27 mouse cellular contexts compared by ENCODE assay signal in genomic region chr9:61593991-61594390, GRCm38 (mm10).
DNase-seq lines count a peak whose midpoint lies in the region; ATAC-seq and TF ChIP-seq lines count a peak whose summit lies in the region.
"Had no signal": no experiment of that assay in that cellular context is flagged by ENCODE, and none has a peak within 500 bp of the region (broad histone marks: within the 10 kb centered on the region; RNA-seq: fewer than 3 reads in every experiment).

No protein-coding gene starts in this region.

- H3K27ac ChIP-seq in neural tube, embryonic 13.5 days (replicated peaks): 0 out of 2 replicates have a peak overlapping the region, but pooled peaks have one; percentile 5
- H3K27ac ChIP-seq in hindbrain, postnatal 0 days: no peak overlapping the region
- H3K27ac ChIP-seq in midbrain, postnatal 0 days (ENCODE audit: low read depth, low read length): no peak overlapping the region
- H3K27ac ChIP-seq: forebrain, embryonic 15.5 days; left cerebral cortex, adult 2 months; limb, embryonic 13.5 days; lung, embryonic 15.5 days had no signal

- 0 out of 2 replicates have a peak, but pooled peaks cover 3% of the 10 kb centered on the region for H3K27me3 ChIP-seq in neural tube, embryonic 13.5 days
- H3K27me3 ChIP-seq in hindbrain, postnatal 0 days (ENCODE audit: insufficient read depth, low read length): no peaks in the 10 kb centered on the region
- H3K27me3 ChIP-seq in midbrain, postnatal 0 days (ENCODE audit: insufficient read depth, low read length): no peaks in the 10 kb centered on the region
- H3K27me3 ChIP-seq: forebrain, embryonic 15.5 days; limb, embryonic 13.5 days; lung, embryonic 15.5 days had no signal

- no peak overlapping the region for H3K4me3 ChIP-seq in neural tube, embryonic 13.5 days
- no peak overlapping the region for H3K4me3 ChIP-seq in hindbrain, postnatal 0 days (ENCODE audit: low read length)
- no peak overlapping the region for H3K4me3 ChIP-seq in midbrain, postnatal 0 days (ENCODE audit: low read depth, low read length)
- H3K4me3 ChIP-seq: forebrain, embryonic 15.5 days; heart, embryonic 12.5 days; left cerebral cortex, adult 2 months; limb, embryonic 13.5 days; lung, embryonic 15.5 days had no signal

- peaks cover 24% of the 10 kb centered on the region for H3K4me1 ChIP-seq in neural tube, embryonic 13.5 days (replicated peaks)
- no peaks in the 10 kb centered on the region for H3K4me1 ChIP-seq in hindbrain, postnatal 0 days (ENCODE audit: insufficient read depth, low read length)
- peaks cover 5% of the 10 kb centered on the region; the same call in 1 of the 2 replicates for H3K4me1 ChIP-seq in midbrain, postnatal 0 days (ENCODE audit: insufficient read depth, low read length)

- H3K9me3 ChIP-seq in neural tube, embryonic 13.5 days: no peaks in the 10 kb centered on the region
- no peaks in the 10 kb centered on the region for H3K9me3 ChIP-seq in hindbrain, postnatal 0 days (ENCODE audit: low read length)
- H3K9me3 ChIP-seq in midbrain, postnatal 0 days (ENCODE audit: low read length): no peaks in the 10 kb centered on the region
- H3K9me3 ChIP-seq: forebrain, embryonic 15.5 days; heart, embryonic 12.5 days; limb, embryonic 13.5 days; lung, embryonic 15.5 days had no signal

- no peak for TF ChIP-seq CTCF in hindbrain, postnatal 0 days (IDR thresholded peaks at IDR 0.05; ENCODE audit: low read depth)
- peak; percentile 23 for TF ChIP-seq CTCF in midbrain, postnatal 0 days (IDR thresholded peaks at IDR 0.05)

- no peak overlapping the region; the same call in 1 of the 2 replicates for H3K9ac ChIP-seq in neural tube, embryonic 13.5 days
- no peak overlapping the region for H3K9ac ChIP-seq in hindbrain, postnatal 0 days (replicated peaks; ENCODE audit: low read length)
- no peak overlapping the region for H3K9ac ChIP-seq in midbrain, postnatal 0 days (replicated peaks; ENCODE audit: low read length, poor library complexity, severe bottlenecking)
- H3K9ac ChIP-seq: forebrain, embryonic 15.5 days; heart, embryonic 12.5 days; limb, embryonic 13.5 days; lung, embryonic 15.5 days had no signal

- H3K36me3 ChIP-seq in neural tube, embryonic 13.5 days: no peaks in the 10 kb centered on the region
- H3K36me3 ChIP-seq in hindbrain, postnatal 0 days (ENCODE audit: insufficient read depth, low read length): no peaks in the 10 kb centered on the region
- H3K36me3 ChIP-seq in midbrain, postnatal 0 days (ENCODE audit: insufficient read depth, low read length): no peaks in the 10 kb centered on the region
- H3K36me3 ChIP-seq: forebrain, embryonic 15.5 days; heart, embryonic 12.5 days; limb, embryonic 13.5 days; lung, embryonic 15.5 days had no signal

- 59% methylated on average over 6 of the region's 6 CpGs for WGBS in neural tube, embryonic 13.5 days
- WGBS in hindbrain, postnatal 0 days: 57% methylated on average over 6 of the region's 6 CpGs
- WGBS in midbrain, postnatal 0 days: 53% methylated on average over 6 of the region's 6 CpGs

- no peak overlapping the region for H3K4me2 ChIP-seq in neural tube, embryonic 13.5 days
- H3K4me2 ChIP-seq in hindbrain, postnatal 0 days (ENCODE audit: low read depth, low read length): no peak overlapping the region
- no peak overlapping the region for H3K4me2 ChIP-seq in midbrain, postnatal 0 days (ENCODE audit: low read depth, low read length, poor library complexity, severe bottlenecking)
- H3K4me2 ChIP-seq: forebrain, embryonic 15.5 days; heart, embryonic 12.5 days; limb, embryonic 13.5 days; liver, embryonic 11.5 days; lung, embryonic 15.5 days had no signal

- no peak for DNase-seq in neural tube, embryonic 10.5 days (ENCODE audit: extremely low spot score, low spot score)
- DNase-seq in hindbrain, postnatal 0 days (ENCODE audit: low spot score): peak; percentile 37
- DNase-seq in midbrain, postnatal 0 days (ENCODE audit: low spot score): peak; percentile 36
- no peak for DNase-seq in cerebellum, adult 8-10 months
- DNase-seq in urinary bladder, adult 18-20 months (ENCODE audit: low spot score in 2 of 2): no peak
- DNase-seq: adrenal gland, adult 2 months; adrenal gland, postnatal 36 days; cerebellum, adult 2 months; cerebellum, postnatal 25 days; gastrocnemius, postnatal 25 days; heart, adult 11 months; heart, postnatal 4 days; kidney, adult 11 months; kidney, postnatal 14 days; layer of hippocampus, adult 9-11 months; right cerebral cortex, postnatal 4 days; thymus, adult 2 months; thymus, postnatal 36 days had no signal

- ATAC-seq in neural tube, embryonic 13.5 days (ENCODE audit: low read depth): 0 out of 2 replicates have a peak, but pooled peaks have one; percentile 23
- no peak for ATAC-seq in hindbrain, postnatal 0 days
- ATAC-seq in midbrain, postnatal 0 days (ENCODE audit: low FRiP score): no peak
- ATAC-seq: activated CD4-positive, CD25-positive, alpha-beta regulatory T cell, adult 4 months; forebrain, embryonic 15.5 days; inflammation-experienced regulatory T-cells, adult 6 months had no signal

Comparison
In these comparisons a context has a peak if more than half of its experiments do, and no peak if none do; other contexts are left out.
1. DNase-seq: peak in hindbrain, postnatal 0 days (single experiment) and midbrain, postnatal 0 days (single experiment); none in neural tube, embryonic 10.5 days (single experiment), cerebellum, adult 8-10 months (single experiment) and urinary bladder, adult 18-20 months (0 of 2).